Mouse (Mus musculus) heart, postnatal 0 days (tissue): ENCODE data around the gene Itpk1.

Source experiments
- CTCF ChIP-seq: IDR thresholded peaks from 2 replicates; pipeline ENCODE4 v1.5.1; 2016; ENCODE audit warnings: antibody characterized with exemption, control low read depth, low read depth
- EP300 ChIP-seq: IDR thresholded peaks from 2 replicates; pipeline ENCODE4 v1.6.1; 2016; ENCODE audit warnings: antibody characterized with exemption, low read depth

DNA sequence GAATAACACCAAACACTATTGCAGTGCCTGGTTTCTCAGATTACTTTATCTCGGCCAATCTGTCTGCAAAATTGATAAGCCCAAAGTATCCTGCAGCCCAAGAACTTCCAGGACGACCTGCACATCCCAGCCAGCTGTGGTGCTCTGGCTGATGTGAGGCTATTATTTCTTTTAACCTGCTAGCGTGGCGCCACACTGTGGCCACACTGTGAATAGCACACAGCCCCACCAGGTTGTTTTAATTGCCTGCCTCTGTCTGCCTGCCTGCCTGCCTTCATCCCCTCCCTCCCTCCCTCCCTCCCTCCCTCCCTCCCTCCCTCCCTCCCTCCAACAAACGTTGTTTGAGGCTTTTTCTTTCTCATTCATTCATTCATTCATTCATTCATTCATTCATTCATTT lies 28.7 kb upstream of the Itpk1 start:
- TF ChIP-seq EP300: no peak
- TF ChIP-seq CTCF: peak; percentile 62
